Mouse (Mus musculus): Measurements from ENCODE around the gene Lin7a.

Lin7a gene

DNA sequence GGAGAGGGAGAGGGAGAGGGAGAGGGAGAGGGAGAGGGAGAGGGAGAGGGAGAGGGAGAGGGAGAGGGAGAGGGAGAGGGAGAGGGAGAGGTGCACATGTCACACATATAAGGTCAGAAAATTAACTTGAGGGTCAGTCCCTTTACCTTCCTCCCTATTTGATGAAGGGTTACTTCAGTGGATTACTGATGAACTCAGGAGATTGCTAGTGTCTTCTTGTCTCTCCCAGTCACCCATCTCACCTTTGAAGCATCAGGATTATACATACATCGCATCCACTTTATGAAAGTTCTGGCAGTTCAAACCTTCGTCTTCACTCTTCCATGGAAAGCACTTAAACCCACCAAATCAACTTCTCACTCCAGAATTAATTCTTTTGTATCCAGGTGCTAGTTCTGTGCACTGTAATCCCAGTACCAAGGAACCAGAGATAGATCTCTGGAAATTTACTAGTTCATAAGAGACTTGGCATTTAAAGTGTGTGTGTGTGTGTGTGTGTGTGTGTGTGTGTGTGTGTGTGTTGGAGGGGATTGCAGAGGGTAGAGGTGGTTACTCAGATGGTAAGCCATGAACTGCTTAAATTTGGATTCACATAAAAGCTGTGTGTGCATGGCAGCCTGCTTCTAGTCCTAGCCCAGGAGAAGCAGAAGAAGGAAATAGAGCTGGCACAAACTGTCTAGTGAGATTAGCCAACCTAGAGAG lies 19.5 kb upstream of the Lin7a start:
- WGBS, result 93% methylated on average over 2 of the region's 2 CpGs

DNA sequence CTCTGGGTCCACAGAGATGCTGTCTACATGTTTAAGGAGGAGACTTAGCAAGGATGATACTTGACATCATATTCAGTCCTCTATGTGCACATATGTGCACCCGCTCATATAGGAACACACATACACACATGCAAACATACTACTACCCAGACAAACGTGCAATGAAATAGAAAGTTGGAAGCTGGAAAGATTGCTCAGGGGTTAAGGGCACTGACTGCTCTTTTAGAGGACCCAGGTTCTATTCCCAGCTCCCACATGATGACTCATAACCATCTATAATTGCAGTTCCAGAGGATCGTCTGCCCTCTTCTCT lies 19.0 kb upstream of the Lin7a start:
- 85% methylated on average over 3 of the region's 3 CpGs for WGBS

GRCm38 (mm10) chr10:107253191-107253965 lies 18.1 kb upstream of the Lin7a start:
- 87% methylated on average over 4 of the region's 4 CpGs for WGBS

- WGBS, result 93% methylated on average over 6 of the region's 6 CpGs
These were observed 16.0 kb upstream of the Lin7a start for GRCm38 (mm10) chr10:107255351-107256050.

GRCm38 (mm10) chr10:107256451-107256960 lies 15.0 kb upstream of the Lin7a start:
- WGBS, result 83% methylated on average over 5 of the region's 5 CpGs

DNA sequence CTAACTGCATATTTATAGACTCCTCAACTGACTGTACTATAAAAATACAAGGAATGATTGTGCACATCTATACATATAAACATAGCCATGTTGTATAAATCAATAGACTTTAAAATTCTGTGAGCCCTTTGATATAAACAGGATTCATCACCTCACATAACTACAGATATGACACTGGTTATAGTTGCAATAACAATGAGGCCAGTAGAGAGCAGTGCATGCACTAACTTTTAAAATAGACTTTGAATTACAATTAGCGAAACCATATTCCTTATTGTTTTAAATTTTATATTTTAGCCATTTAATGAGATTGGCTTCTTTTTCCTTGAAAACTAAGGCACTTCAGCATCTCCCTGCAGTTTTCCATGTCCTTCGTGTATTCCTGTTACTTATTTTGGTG lies 11.1 kb upstream of the Lin7a start:
- WGBS, result 63% methylated on average over 2 of the region's 2 CpGs

DNA sequence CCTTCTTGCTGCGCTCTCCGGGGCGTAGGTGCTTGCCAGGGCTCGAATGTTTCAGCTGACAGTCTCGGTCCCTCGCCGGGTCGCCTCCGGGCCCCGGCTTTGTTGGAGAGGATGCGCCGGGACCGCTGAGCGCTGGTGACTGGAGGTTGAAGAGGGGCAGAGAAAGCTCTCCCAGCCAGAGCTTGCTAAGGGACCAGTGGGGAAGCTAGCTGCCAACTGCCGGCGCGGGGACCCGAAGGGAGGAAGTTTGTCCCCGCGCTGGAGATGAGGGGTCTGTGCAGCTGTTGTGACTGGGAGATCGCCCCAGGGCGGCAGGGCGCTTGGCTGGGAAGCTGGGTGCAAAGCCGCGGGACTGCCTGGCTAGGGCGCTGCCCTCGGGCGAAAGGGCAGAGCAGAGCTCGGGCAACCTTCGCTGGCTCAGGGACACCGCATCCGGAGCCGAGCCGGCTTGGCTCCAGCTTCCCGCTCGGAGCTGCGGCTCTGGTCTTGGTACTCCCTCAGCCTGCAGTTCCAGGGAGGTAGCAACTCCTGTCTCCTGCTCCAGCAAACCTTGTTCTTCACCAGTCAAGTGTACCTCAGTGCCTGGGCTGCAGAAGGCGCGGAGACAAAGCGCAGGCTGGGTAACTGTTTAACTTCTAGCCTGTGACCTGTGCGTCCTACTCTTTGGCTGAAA lies 781 bp downstream of the Lin7a start:
- WGBS, result under 1% methylated on average over 41 of the region's 41 CpGs

DNA sequence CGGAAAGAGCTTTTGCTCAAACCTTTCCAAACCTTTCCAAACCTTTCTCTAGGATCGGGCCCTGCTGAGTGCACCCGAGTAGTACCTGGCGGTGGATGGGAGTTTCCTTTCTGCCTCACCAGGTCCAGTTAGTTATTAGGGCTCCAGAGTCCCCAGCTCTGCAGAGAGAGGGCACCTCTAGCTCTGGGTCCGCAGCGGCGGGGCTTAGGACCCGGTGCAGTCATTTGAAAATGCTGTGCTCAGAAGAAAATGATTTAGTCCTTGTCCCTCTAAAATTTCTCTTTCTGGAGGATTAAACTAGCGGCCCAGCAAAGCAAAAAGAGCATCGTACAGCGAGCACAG lies 1.3 kb downstream of the Lin7a start:
- 4% methylated on average over 11 of the region's 11 CpGs for WGBS

DNA sequence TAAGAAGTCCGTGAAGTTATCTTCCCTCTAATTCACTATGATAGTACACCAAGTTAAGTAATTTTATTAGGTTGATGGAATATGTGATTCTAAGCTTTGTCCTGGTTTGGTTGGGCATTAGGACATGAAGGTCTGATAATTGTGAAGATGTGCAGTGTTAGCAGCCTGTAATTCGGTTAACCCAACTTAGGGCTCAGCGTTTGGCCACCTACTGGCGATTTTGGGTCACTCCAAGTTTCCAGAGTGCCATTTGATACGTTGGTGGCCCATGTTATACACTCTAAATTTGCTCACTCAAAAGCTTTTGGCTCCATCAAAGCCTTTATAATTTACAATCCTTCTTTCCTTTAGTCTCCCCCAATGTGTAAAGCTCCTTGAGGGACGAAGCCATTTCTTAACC lies 2.4 kb downstream of the Lin7a start:
- WGBS, result 51% methylated on average over 6 of the region's 6 CpGs

- 65% methylated on average over 3 of the region's 3 CpGs for WGBS
These were observed 3.3 kb downstream of the Lin7a start for GRCm38 (mm10) chr10:107274785-107275184.

- 81% methylated on average over 2 of the region's 2 CpGs for WGBS
These were observed 5.2 kb downstream of the Lin7a start for GRCm38 (mm10) chr10:107276647-107277046.

GRCm38 (mm10) chr10:107293934-107294664 lies 22.6 kb downstream of the Lin7a start:
- WGBS, result 76% methylated on average over 7 of the region's 7 CpGs

- 83% methylated on average over 2 of the region's 2 CpGs for WGBS
These were observed 29.2 kb downstream of the Lin7a start for GRCm38 (mm10) chr10:107300587-107301248.

DNA sequence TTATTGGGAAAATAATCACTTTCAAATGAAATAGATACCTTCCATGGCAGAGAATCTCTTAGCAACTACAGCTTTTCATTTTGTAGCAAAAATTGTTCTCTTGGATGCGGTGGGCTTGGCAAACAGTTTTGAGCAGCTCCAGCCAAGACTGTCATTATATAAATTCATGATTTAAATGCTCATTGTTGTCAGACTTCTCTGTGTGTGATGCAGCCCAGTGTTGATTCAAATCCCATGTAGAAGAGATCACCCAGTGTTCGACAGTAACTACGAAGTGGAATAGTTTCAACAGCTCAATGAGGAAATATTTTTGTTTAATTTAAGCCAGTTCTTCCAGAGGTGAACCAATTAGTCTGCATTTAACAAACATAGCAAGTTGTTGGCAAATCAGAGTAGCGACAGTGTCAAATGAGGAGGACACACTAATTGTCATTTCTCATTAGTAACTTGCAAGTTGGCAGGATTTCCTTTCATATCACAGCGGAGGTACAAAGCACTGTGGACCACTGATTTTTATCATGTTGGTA lies 39.5 kb downstream of the Lin7a start:
- 48% methylated on average over 5 of the region's 5 CpGs for WGBS

GRCm38 (mm10) chr10:107312609-107313008 lies 41.1 kb downstream of the Lin7a start:
- 97% methylated on average over 4 of the region's 4 CpGs for WGBS

DNA sequence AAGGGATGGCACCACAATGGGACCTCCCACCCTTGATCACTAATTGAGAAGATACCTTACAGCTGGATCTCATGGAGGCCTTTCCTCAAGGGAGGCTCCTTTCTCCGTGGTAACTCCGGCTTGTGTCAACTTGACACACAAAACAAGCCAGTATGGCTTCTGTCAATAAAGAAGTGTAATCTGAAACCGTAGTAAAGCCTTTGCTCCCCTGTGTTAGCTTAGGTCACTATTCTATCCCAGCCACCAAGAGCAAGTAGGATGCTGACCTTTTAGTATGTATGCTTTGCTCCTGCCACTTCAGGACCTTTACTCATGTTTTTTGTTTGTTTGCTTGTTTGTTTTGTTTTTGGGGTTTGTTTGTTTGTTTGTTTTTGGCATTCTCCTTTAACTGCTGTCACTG lies 41.9 kb downstream of the Lin7a start:
- 68% methylated on average over 3 of the region's 3 CpGs for WGBS

DNA sequence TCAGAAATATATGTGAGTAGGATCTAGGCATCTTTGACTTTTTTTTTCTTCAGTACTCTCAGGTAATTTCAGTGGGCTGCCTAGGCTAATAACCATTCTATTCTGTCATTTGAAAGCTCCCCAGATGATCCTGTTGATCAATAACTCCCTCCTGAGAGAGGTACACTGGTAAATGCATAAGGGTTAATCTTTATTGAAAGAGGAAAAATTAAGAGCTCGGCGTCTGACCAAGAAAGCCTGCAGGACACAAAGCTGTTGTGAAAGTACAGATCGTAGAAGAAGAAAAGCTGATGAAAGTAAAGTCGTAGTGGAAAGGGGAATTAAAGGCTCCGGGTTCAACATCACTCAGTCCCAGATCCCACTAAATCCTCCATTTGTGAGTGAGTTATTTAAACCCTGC lies 44.2 kb downstream of the Lin7a start:
- 73% methylated on average over 5 of the region's 5 CpGs for WGBS

DNA sequence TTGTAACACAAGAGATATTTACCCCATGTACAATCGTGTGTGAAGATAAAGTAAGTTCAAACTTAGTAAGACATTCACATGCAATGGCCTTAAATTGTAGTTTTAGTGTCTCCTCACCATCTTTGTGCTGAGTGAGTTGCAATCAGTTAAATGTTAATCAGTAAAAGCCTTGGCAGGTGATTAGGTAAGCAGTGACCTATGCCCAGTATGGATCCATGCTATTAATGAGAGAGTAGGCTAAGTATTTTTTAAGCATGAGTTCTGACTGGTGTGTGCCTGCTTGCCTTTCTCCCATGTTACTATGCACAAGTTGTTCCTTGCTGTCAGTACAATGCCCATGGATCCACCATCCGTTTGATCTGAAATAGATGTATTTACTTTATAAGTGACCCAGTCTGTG lies 44.6 kb downstream of the Lin7a start:
- WGBS, result 71% methylated on average over 2 of the region's 2 CpGs

DNA sequence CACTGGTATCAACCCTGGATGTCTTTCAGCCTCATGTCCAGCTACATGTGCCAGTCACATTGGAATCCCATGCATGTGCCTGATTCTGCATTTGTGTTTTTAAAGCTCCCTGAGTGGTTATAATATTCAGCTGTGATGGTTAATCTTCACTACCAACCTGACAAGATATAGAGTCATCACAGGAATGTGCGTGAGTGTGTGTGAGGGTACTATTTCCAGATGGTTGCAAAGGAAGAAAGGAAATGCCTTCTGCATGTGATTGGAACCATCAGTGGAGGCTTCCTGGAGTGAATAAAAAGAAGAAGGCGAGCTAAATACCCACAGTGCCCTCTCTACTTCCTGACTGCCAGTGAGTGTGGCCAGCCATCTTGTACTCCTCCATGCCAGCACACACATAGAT lies 48.2 kb downstream of the Lin7a start:
- WGBS, result 48% methylated on average over 2 of the region's 2 CpGs

DNA sequence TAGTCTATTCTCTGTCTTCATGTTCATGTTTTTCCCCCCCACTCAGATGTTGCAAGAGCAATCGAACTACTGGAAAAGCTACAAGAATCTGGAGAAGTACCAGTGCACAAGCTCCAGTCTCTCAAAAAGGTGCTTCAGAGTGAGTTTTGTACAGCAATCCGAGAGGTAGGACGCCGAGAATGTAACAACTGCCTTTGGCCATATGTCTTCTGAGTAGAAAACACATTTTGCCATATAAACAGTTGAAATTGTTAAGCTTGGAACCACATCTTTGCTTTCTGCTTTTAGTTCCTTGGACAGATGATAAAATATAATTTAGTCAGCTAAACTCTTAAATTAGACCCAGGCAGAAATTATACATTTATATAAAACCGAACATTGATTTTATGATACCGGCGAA lies 52.4 kb downstream of the Lin7a start:
- 54% methylated on average over 7 of the region's 7 CpGs for WGBS

GRCm38 (mm10) chr10:107325558-107325957 lies 54.1 kb downstream of the Lin7a start:
- WGBS, result 90% methylated on average over 5 of the region's 5 CpGs
